Mouse (Mus musculus) bone marrow, adult 2 months (tissue): ENCODE data around the gene Rimklb.

Source experiments
- CTCF ChIP-seq: fragments of 200-500 bp; IDR thresholded peaks from 2 replicates; pipeline ENCODE4 v1.5.1; 2011; ENCODE audit warnings: low read length, control low read depth; ENCODE audit not compliant: control insufficient read depth, insufficient read depth
- POLR2A ChIP-seq: fragments of 200-500 bp; IDR thresholded peaks from 2 replicates; pipeline ENCODE4 v1.6.1; 2011; ENCODE audit warnings: low read depth, mild to moderate bottlenecking, control low read depth, low read length, borderline replicate concordance; ENCODE audit not compliant: control insufficient read depth

- TF ChIP-seq POLR2A: no peak
- no peak for TF ChIP-seq CTCF
Measured at GRCm38 (mm10) chr6:122478062-122478461, 20.5 kb downstream of the Rimklb start.
